ENCODE assay signal across 18 mouse cellular contexts in genomic region chr1:135062936-135063335, GRCm38 (mm10). TPM values are rescaled to one million over a fixed set of nuclear protein-coding genes. Genes with fewer than 3 reads are reported as not detected.
DNase-seq lines count a peak whose midpoint lies in the region; ATAC-seq and TF ChIP-seq lines count a peak whose summit lies in the region.
"Had no signal": no experiment of that assay in that cellular context is flagged by ENCODE, and none has a peak within 500 bp of the region (broad histone marks: within the 10 kb centered on the region; RNA-seq: fewer than 3 reads in every experiment).

No protein-coding gene starts in this region.

- TF ChIP-seq EP300 in CH12.LX (IDR thresholded peaks at IDR 0.05; ENCODE audit: low read length): no peak

- in situ Hi-C loops in CH12.LX (cut with MboI; ENCODE audit: low pct_ligation_motif_present, low pct_unique_long_range_greater_than_20kb, low sequenced_read_pairs) (no loop called here), ES-E14 (cut with MboI; ENCODE audit: low sequenced_read_pairs in 2 of 2, unreplicated experiment in 2 of 2) (no loop called here)

- H3K27me3 ChIP-seq in CH12.LX (replicated peaks): peaks cover 42% of the 10 kb centered on the region
- H3K27me3 ChIP-seq in midbrain, embryonic 15.5 days (replicated peaks): no peaks in the 10 kb centered on the region
- H3K27me3 ChIP-seq: intestine, embryonic 15.5 days; lung, embryonic 15.5 days; neural tube, embryonic 13.5 days had no signal

- H3K4me3 ChIP-seq in left cerebral cortex, adult 2 months: no peak overlapping the region
- no peak overlapping the region for H3K4me3 ChIP-seq in CH12.LX (replicated peaks in 1 of 3; ENCODE audit: low read depth in 2 of 3, low read length in 2 of 3, poor library complexity in 1 of 3)
- H3K4me3 ChIP-seq in ES-E14 (ENCODE audit: insufficient read depth in 1 of 2, low read depth in 1 of 2, low read length in 2 of 2, poor library complexity in 1 of 2, severe bottlenecking in 1 of 2): no peak overlapping the region
- no peak overlapping the region for H3K4me3 ChIP-seq in midbrain, embryonic 15.5 days
- H3K4me3 ChIP-seq: gastrocnemius, adult 2 months; intestine, embryonic 15.5 days; lung, embryonic 15.5 days; neural tube, embryonic 13.5 days had no signal

- TF ChIP-seq RAD21 in CH12.LX (IDR thresholded peaks at IDR 0.05; ENCODE audit: low read depth, low read length): no peak

- no peak overlapping the region for H3K9ac ChIP-seq in CH12.LX (ENCODE audit: insufficient read depth, low read depth)
- H3K9ac ChIP-seq in ES-E14 (ENCODE audit: insufficient read depth, low read depth, low read length, poor library complexity, severe bottlenecking): no peak overlapping the region
- H3K9ac ChIP-seq in midbrain, embryonic 15.5 days: no peak overlapping the region
- H3K9ac ChIP-seq: forebrain, postnatal 0 days; intestine, embryonic 15.5 days; lung, embryonic 15.5 days; neural tube, embryonic 13.5 days had no signal

- H3K9me3 ChIP-seq in CH12.LX (replicated peaks; ENCODE audit: low read length) (peaks cover 7% of the 10 kb centered on the region), ES-E14 (ENCODE audit: control insufficient read depth, insufficient read depth, low read depth, low read length) (no peaks in the 10 kb centered on the region)
- H3K9me3 ChIP-seq in midbrain, embryonic 15.5 days: no peaks in the 10 kb centered on the region
- H3K9me3 ChIP-seq: intestine, embryonic 15.5 days; lung, embryonic 15.5 days; neural tube, embryonic 13.5 days had no signal

- intact Hi-C loops in left cerebral cortex, adult 2 months (cut with DNase I): no loop called here

- dilution Hi-C loops in CH12.LX (cut with MboI; ENCODE audit: extremely low pct_ligation_motif_present, extremely low pct_unique_long_range_greater_than_20kb, low sequenced_read_pairs): no loop called here

- TF ChIP-seq POLR2A in CH12.LX (IDR thresholded peaks at IDR 0.05; ENCODE audit: low read depth, low read length): no peak

- H3K27ac ChIP-seq in left cerebral cortex, adult 2 months: no peak overlapping the region
- H3K27ac ChIP-seq in CH12.LX (ENCODE audit: insufficient read depth, low read depth) (no peak overlapping the region), ES-E14 (ENCODE audit: insufficient read depth, low read depth, low read length, poor library complexity, severe bottlenecking) (no peak overlapping the region)
- H3K27ac ChIP-seq in midbrain, embryonic 15.5 days: no peak overlapping the region
- H3K27ac ChIP-seq: gastrocnemius, adult 2 months; intestine, embryonic 15.5 days; lung, embryonic 15.5 days; macrophage; neural tube, embryonic 13.5 days had no signal

- no peaks in the 10 kb centered on the region for H3K79me2 ChIP-seq in CH12.LX (replicated peaks; ENCODE audit: control insufficient read depth, extremely low read depth, insufficient read depth, poor library complexity, severe bottlenecking)

- no peak for ATAC-seq in midbrain, embryonic 15.5 days (replicated peaks)
- ATAC-seq: forebrain, postnatal 0 days; intestine, embryonic 15.5 days had no signal

- H3K4me1 ChIP-seq in CH12.LX (ENCODE audit: control insufficient read depth in 1 of 2, insufficient read depth in 2 of 2) (peaks cover 1 to 13% of the 10 kb centered on the region in 2 experiments), ES-E14 (ENCODE audit: control insufficient read depth in 2 of 2, insufficient read depth in 2 of 2, low read length in 2 of 2, poor library complexity in 1 of 2) (no peaks in the 10 kb centered on the region)
- H3K4me1 ChIP-seq in midbrain, embryonic 15.5 days: no peaks in the 10 kb centered on the region
- H3K4me1 ChIP-seq: intestine, embryonic 15.5 days; lung, embryonic 15.5 days; neural tube, embryonic 13.5 days had no signal

- no peak for DNase-seq in left cerebral cortex, adult 2 months (ENCODE audit: extremely low spot score in 1 of 2, low spot score in 2 of 2)
- no peak for DNase-seq in left cerebral cortex, adult 18-20 months (ENCODE audit: low spot score in 2 of 2)
- DNase-seq in CH12.LX (ENCODE audit: extremely low read depth) (no peak), ES-E14 (ENCODE audit: low read depth, low spot score) (peak; percentile 48)
- DNase-seq in induced T-regulatory cell, adult 2 months (ENCODE audit: low read depth): peak; percentile 10
- no peak for DNase-seq in right cerebral cortex, postnatal 36 days (ENCODE audit: low spot score in 2 of 2)
- DNase-seq: cerebellum, postnatal 10 days; forebrain, postnatal 0 days; gastrocnemius, adult 2 months; heart, adult 11 months; kidney, postnatal 10 days; layer of hippocampus, adult 9-11 months had no signal

- 67% methylated on average over 5 of the region's 5 CpGs for WGBS in midbrain, embryonic 15.5 days

- peak; percentile 6 for TF ChIP-seq CTCF in left cerebral cortex, adult 2 months (IDR thresholded peaks at IDR 0.05)
- TF ChIP-seq CTCF in CH12.LX (conservative IDR thresholded peaks at IDR 0.05 in 1 of 2, IDR thresholded peaks at IDR 0.05 in 1 of 2; ENCODE audit: low read depth in 2 of 2, low read length in 2 of 2): peak; percentile 5 to 15; a peak in 1 of 4 replicates

- no peaks in the 10 kb centered on the region for H3K36me3 ChIP-seq in CH12.LX (replicated peaks in 1 of 2; ENCODE audit: control insufficient read depth in 1 of 2, insufficient read depth in 1 of 2, low read length in 1 of 2)
- H3K36me3 ChIP-seq in ES-E14 (ENCODE audit: control insufficient read depth, insufficient read depth, low read length, poor library complexity, severe bottlenecking): no peaks in the 10 kb centered on the region
- no peaks in the 10 kb centered on the region for H3K36me3 ChIP-seq in midbrain, embryonic 15.5 days (replicated peaks)
- H3K36me3 ChIP-seq: intestine, embryonic 15.5 days; lung, embryonic 15.5 days; neural tube, embryonic 13.5 days had no signal

- H3K4me2 ChIP-seq in CH12.LX (ENCODE audit: insufficient read depth, low read depth, poor library complexity, severe bottlenecking): no peak overlapping the region
- no peak overlapping the region for H3K4me2 ChIP-seq in midbrain, embryonic 15.5 days
- H3K4me2 ChIP-seq: intestine, embryonic 15.5 days; lung, embryonic 15.5 days; midbrain, embryonic 11.5 days; neural tube, embryonic 13.5 days had no signal

TF ChIP-seq in CH12.LX, 34 proteins besides CTCF, POLR2A, EP300 and RAD21 (continues in another document):
- no peak for TF ChIP-seq ZC3H11A (IDR thresholded peaks at IDR 0.05; ENCODE audit: low read depth, low read length)
- TF ChIP-seq TBP (conservative IDR thresholded peaks at IDR 0.05; ENCODE audit: low read depth, low read length): no peak
- no peak for TF ChIP-seq GABPA (IDR thresholded peaks at IDR 0.05; ENCODE audit: insufficient replicate concordance, low read depth, low read length)
- TF ChIP-seq IRF4 (IDR thresholded peaks at IDR 0.05; ENCODE audit: low read depth, low read length): no peak
- TF ChIP-seq BHLHE40 (IDR thresholded peaks at IDR 0.05; ENCODE audit: low read depth, low read length): no peak
- TF ChIP-seq MYC (IDR thresholded peaks at IDR 0.05; ENCODE audit: low read depth, low read length): no peak
- no peak for TF ChIP-seq MAZ (IDR thresholded peaks at IDR 0.05; ENCODE audit: low read depth, low read length)
- no peak for TF ChIP-seq RCOR1 (conservative IDR thresholded peaks at IDR 0.05; ENCODE audit: low read depth, low read length)
- no peak for TF ChIP-seq SMC3 (IDR thresholded peaks at IDR 0.05; ENCODE audit: low read depth, low read length)
- no peak for TF ChIP-seq NRF1 (IDR thresholded peaks at IDR 0.05; ENCODE audit: low read depth, low read length)
- no peak for TF ChIP-seq JUND (conservative IDR thresholded peaks at IDR 0.05; ENCODE audit: low read depth, low read length)
- TF ChIP-seq NELFE (IDR thresholded peaks at IDR 0.05; ENCODE audit: low read depth, low read length): no peak
- TF ChIP-seq POLR2AphosphoS2 (IDR thresholded peaks at IDR 0.05; ENCODE audit: low read depth, low read length): no peak
- no peak for TF ChIP-seq MEF2A (IDR thresholded peaks at IDR 0.05; ENCODE audit: borderline replicate concordance, low read depth, low read length)
- no peak for TF ChIP-seq ETS1 (conservative IDR thresholded peaks at IDR 0.05; ENCODE audit: low read depth, low read length)
- no peak for TF ChIP-seq CHD2 (IDR thresholded peaks at IDR 0.05; ENCODE audit: low read length)
- no peak for TF ChIP-seq MAX (IDR thresholded peaks at IDR 0.05; ENCODE audit: low read length)

TF ChIP-seq in ES-E14, 5 proteins besides CTCF, POLR2A, EP300 and RAD21:
- TF ChIP-seq CHD2 (IDR thresholded peaks at IDR 0.05; ENCODE audit: low read depth, low read length) (no peak), MAFK (IDR thresholded peaks at IDR 0.05; ENCODE audit: insufficient read depth, low read depth, low read length) (no peak), ZC3H11A (IDR thresholded peaks at IDR 0.05; ENCODE audit: borderline replicate concordance, low read depth, low read length) (no peak), HCFC1 (IDR thresholded peaks at IDR 0.05; ENCODE audit: borderline replicate concordance, insufficient read depth, low read length) (no peak), ZNF384 (IDR thresholded peaks at IDR 0.05; ENCODE audit: low read depth, low read length) (no peak)

RNA-seq across cellular contexts. Expression of gene Lgr6, which starts 42.1 kb away (rescaled TPM):
- total RNA-seq in left cerebral cortex, adult 2 months (2021): 1 to 10 TPM; 1.6 to 1.9 TPM
- total RNA-seq in left cerebral cortex, adult 18-20 months (2021): 1 to 10 TPM; 1.5 to 2.7 TPM
- total RNA-seq in CH12.LX (2012; rRNA removed) (0.17 and 0.38 TPM in 2 replicates), CH12.LX (2014; rRNA removed) (0.07 TPM in 1 of 2 replicates, not detected in the other), ES-E14 (2012; rRNA removed) (1.7 TPM in 2 replicates)
- 0.16 TPM in 2 replicates for polyA plus RNA-seq in CH12.LX (2012; ENCODE audit: insufficient read length, low read depth)
- polyA plus RNA-seq in midbrain, embryonic 15.5 days (2015; fragmentation: Nextera tagmentation; extraction: Ambion mirVana): 0.77 and 1.0 TPM in 2 replicates
- polyA plus RNA-seq: macrophage had no signal

Comparison
In these comparisons a context has a peak if more than half of its experiments do, and no peak if none do; other contexts are left out.
1. DNase-seq: peak in ES-E14 (single experiment) and induced T-regulatory cell, adult 2 months (single experiment); none in left cerebral cortex, adult 2 months (0 of 2), left cerebral cortex, adult 18-20 months (0 of 2), CH12.LX (single experiment) and right cerebral cortex, postnatal 36 days (0 of 2).